Mouse (Mus musculus): Measurements from ENCODE around the gene Gm17949.
A peak's percentile ranks its signal among the peaks of the same experiment; 100 is the strongest.

Gene Gm17949

DNA sequence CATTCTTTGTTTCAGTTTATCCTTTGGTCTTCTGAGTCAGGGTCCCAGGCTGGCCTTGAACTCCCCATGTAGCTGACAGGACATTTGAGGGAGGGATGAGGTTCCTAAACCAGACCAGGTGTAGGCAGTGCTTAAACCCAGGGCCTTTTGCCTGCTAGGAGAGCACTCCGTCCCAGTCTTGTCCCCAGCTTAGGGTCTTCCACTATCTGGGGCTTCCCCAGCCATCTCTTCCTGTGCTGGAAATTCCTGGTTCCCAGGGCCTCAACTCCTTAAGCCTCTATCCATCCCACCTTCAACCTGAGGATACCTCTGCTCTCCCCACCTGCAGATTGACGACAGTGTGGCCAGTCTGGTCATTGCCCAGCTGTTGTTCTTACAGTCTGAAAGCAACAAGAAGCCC is 20.3 kb upstream of the Gm17949 start:
- no peak for DNase-seq

DNA sequence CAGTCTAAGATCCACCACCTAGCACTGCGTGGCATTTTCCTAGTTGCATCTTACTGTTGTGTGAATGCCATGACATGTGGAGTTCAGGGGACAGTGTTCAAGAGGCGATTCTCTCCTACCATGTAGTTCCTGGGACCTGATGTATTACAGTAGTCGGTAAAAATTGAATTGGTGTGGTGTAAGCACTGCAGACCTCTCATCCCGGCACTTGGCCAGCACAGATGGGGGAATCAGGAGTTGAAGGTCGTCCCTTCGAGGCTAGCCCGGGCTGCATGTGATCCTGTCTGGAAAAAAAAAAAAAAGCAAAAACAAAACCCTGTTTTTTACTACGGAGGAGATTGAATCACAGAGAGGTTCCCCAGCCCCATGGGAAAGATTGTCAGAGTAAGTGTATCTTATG is 16.2 kb upstream of the Gm17949 start:
- no peak for DNase-seq

GRCm38 (mm10) chr17:56996506-56996905 is 14.8 kb upstream of the Gm17949 start:
- no peak for DNase-seq

GRCm38 (mm10) chr17:56997029-56997667 is 14.1 kb upstream of the Gm17949 start, which contains the start of gene Alkbh7:
Alkbh7 (plus strand) TSS chr17:56997339.
- DNase-seq = peak; percentile 100

- no peak for DNase-seq
Measured at GRCm38 (mm10) chr17:56999414-56999813, 11.9 kb upstream of the Gm17949 start.

DNA sequence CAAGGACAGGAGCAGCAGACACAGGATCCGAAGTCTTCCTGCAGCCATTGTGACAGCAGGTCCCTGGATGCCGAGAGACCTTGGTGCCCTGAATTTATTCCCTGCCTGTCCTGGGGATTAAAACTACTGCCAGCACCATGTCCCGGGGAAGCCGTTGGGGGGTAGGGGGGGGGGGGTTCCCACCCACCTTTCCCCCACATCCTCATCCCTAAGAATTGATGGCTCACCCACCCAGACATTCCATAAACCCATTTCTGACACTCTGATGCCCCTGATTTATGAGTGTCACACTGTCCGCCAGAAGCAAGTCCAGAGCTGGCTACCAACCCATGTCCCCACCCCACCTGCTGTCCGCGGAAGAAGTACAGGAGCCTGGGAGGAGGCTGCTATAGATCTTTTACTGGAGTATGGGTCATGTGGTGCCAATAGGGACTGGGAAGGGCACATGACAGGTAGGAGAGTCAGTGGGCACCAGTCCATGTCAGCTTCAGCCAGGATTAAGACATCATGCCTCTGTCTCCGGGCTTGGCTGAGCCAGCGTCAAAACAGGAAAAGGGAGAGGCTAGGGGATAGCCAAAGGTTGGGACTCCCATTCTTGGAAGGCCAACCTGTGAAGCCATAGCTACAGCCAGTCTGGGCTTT is 11.2 kb upstream of the Gm17949 start, which contains the start of gene Pspn:
Gene Pspn, minus strand, starts transcription at position 51 of the 642 bp plus-strand sequence.
- DNase-seq = no peak

DNA sequence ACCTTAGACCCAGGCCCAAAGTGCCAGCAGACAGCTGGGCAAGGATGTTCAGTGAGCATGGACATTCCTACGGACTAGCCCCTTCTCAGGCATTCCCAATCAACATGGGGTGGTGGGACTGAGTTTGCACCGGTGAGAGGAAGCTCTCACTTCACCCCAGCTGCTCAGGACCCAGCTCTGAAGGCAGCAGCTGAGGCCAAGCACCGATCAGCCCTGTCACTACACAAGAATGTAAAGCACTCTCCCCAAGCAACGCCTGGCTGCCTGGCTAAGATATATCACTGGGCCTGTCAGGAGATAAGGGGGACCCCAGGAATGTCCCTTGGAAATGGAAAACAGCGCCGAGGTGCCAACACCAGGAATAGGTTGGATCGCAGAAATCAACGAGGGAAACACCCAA is 10.0 kb upstream of the Gm17949 start:
- DNase-seq = no peak

DNA sequence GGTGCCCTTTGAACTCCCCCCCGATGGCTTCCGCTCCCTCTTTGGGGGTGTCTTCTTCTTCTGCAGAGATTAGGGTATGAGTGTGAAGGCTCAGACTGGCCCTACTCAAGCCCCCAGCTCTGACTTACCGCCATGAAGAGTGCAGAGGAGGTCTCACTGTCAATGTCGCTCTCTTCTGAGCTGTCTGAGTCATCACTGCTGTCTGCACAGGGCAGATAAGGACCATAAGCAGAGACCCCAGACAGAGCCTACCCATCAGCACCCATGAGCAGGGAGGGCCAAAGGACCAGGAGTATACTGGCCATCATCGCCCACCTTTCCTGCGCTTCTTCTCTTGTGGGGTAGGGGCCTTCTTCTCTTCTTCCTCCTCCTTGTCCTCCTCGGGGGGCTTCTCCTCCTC is 7.3 kb upstream of the Gm17949 start:
- DNase-seq = no peak

DNA sequence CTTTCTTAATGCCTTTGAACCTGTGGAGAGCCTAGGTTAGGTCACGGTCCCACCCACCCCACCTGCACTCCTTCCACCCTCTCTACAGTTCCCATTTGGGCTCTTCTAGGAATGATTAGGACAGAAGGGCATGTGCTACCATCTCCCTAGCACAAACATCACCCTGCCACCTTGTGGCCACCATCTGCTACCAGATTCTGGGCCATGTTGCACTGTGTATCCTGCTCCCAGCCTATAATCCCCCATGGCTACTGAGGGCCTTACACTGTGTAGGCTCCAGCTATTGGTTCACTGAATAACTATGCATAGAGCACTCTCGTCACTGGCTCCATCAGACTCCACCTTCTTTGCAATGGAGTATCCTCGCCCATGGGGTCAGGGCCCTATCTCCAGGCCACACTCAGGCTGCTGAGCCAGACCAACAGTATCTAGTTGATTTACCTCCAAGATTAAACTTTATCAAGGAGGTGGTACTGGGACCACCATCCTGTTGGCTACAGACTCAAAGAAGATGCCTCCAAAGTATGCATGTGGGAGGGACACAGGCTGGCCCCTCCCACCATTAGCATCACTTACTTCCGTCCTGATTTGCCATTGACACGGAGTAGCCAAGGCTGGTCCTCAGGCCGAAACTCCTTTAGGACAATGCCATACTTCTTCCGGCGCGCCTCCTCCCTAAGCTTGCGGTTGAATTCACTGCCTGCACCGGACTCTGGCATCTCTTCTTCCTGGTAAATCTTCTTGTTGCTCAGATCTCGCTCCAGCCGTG is 3.9 kb upstream of the Gm17949 start:
- DNase-seq = no peak

- no peak for DNase-seq
Measured at GRCm38 (mm10) chr17:57010911-57011235, 396 bp upstream of the Gm17949 start.

DNA sequence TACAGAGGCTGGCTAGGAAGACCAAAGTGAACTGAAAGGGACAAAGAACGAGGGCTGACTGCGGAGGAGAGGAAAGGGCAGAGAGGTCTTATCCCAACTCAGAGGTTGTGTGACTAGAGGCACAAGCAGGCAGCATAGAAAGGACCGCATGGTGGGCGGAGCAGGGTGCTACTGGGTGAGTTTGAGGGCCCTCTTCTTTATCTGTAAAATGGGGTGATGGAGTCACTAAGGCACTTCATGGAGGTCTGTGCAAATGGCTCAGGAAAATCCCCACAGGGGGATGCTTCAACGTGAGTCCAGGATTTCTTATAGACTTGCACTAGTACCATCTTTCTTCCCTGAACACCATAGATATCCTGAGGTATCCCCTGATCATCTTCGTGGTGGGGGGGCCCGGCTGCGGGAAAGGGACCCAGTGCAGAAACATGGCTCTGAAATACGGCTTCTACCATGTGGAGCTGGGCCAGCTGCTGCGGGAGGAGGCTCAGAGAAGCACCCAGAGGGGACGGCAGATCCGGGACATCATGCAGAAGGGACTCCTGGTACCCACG is 1.1 kb downstream of the Gm17949 start:
- no peak for DNase-seq

DNA sequence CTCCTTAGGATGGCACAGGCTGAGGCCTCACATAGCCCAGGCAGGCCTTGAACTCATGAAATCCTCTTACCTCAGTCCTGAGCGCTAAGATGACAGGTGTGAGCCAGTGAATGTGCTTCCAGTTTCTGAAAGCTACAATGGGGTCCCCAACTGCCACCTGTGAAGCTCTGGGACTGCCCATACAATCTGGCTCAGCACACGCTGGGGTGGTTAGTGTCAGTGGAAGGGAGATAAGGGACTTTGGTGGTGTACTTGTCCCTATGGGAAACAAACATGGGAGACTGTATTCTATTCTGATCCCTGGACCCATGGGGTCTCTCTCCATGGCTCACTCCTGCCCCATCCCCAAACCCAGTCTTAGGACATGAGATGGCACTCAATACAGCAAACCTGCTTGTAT is 8.4 kb downstream of the Gm17949 start:
- DNase-seq = no peak

DNA sequence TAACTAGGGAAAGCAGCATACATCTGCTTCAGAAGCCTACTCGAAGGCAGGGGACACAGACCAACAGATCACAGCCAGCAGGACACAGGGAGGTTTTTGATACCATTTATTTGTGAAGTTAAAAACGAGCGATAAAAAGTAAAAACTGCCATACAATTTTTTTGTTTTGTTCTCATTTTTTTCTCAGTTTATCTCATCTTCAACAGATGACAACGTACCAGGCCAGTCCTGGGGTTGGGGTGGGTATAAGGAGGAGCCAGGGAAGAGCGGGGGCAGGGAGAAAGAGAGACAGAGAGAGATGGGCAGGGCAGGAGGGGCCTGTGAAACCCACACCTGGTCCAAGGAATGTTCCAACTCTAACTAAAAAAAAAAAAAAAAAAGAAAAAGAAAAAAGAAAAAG is 9.7 kb downstream of the Gm17949 start:
- DNase-seq = no peak

DNA sequence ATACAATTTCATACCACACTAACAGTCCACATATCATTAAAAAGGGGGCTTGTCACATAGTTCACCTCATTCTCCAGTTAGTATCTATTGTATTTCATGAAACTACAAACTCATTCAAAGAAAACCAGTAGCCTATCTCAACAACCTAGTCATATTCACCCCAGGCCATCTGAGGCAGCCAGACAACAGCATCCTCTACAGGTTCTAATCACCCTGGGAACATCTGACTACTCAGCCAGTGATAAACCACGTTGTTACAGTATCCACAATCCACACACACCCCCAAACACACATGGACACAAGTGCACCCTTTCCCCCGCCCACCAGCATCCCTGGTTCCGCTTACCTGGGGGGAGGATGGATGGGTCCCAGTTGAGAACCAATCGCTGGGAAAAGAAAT is 16.2 kb downstream of the Gm17949 start:
- no peak for DNase-seq

DNA sequence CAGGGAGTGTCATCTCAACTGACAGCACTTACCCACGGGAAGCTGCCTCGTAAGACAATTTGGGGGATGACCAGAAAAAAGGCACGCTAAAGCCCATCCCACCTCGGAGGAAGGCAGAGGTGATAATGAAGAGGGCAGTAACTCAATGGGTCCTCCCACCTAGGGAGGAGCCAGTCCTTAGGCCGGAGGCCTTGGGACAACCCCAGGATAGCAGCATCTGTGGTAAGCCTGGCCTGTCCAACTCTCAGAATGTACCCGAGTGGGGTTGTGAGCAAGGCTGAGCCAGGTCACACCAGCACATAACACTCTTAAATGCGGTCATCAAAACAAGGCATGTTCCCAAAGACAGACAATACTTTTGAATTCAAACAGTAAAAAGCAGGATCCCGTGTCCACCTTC is 18.4 kb downstream of the Gm17949 start:
- DNase-seq = no peak

DNA sequence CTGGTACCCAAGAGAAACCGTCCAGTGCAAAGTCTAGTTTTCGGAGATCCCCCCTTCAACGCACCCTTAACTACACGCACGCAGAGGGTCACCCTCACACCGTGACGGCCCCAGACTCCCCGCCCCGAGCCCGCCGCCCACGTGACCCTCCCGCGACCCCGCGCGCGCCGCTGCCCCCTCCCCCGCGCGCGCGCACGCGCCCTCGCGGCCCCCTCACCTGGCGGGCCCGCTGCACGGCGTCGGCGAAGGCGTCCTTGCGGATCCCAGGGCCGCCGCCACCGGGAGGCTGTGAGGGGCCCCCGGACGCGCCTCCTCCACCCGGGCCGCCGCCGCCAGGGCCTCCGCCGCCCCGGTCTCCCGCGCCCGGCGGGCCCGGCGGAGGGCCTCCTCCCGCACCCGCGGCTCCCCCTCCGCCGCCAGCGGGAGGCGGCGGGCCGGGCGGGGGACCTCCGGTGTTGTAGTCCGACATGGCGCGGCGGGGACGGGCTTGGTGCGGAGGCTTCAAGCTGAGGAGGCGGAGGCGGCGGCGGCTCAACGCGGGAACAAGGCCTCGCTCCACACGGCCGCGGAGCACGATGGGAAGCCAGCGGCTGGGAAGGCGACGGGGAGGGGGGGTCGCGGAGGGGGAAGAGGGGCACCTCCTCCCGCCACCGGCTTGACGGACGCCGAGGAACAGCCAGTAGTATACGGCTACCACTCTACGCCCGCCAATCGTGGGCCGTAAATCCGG is 19.8 kb downstream of the Gm17949 start, which contains the start of gene Khsrp:
Gene Khsrp, minus strand, starts transcription at position 592 of the 730 bp plus-strand sequence.
- no peak for DNase-seq

GRCm38 (mm10) chr17:57031661-57032420 is 20.6 kb downstream of the Gm17949 start:
- peak; percentile 100 for DNase-seq

GRCm38 (mm10) chr17:57032854-57033253 is 21.6 kb downstream of the Gm17949 start:
- no peak for DNase-seq

- no peak for DNase-seq
Measured at GRCm38 (mm10) chr17:57038978-57039377, 27.7 kb downstream of the Gm17949 start.

- no peak for DNase-seq
Measured at GRCm38 (mm10) chr17:57041554-57041953, 30.3 kb downstream of the Gm17949 start, which contains the start of gene Slc25a41. Slc25a41 (minus strand) TSS chr17:57041654.

DNA sequence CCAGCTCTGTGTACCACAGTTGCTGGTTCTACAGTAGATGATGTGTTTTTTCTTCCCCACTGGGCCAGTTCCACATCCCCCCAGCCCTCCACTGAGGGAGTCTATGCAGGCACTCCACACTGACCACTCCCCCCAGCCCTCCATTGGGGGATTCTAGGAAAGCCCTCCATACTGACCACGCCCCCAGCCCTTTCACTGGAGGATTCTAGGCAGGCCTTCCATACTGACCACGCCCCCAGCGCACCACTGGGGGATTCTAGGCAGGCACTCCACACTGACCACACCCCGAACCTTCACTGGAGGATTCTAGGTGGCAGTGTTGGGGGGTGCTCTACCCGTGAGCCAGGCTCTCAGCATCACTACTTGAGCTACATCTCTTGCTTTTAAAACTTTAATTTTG is 36.1 kb downstream of the Gm17949 start:
- no peak for DNase-seq

DNA sequence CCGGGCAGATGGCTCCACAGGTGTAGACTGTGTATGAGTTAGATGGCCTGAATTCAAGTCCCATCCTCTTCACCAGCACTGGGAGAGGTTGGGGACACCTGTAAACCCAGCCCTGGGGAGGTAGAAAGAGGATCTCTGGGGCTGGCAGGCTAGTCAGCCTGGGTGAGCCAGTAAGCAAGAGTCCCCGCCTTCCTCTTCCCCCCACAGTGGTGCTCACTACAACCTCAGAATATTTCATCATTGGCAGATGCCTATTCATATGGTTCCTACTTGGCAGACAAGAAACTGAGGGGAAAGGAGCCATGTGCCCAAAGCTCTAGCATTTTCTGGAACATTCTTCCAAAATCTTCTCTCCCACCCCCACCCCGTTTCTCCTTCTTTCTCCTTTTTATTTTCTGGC is 37.5 kb downstream of the Gm17949 start:
- no peak for DNase-seq
